Mouse (Mus musculus): ENCODE measurements around the gene Pitpnb.

GRCm38 (mm10) chr5:111376276-111377020 lies 45.9 kb downstream of the Pitpnb start:
- TF ChIP-seq TAL1 (conservative IDR thresholded peaks at IDR 0.05; ENCODE audit: low read depth, low read length) (no peak), CTCF (IDR thresholded peaks at IDR 0.05; ENCODE audit: low read depth, low read length) (no peak)

Data from G1E (cell line).